Mouse (Mus musculus): ENCODE measurements around the gene Capza2.

- no peak for TF ChIP-seq POLR2A (IDR thresholded peaks at IDR 0.05; ENCODE audit: borderline replicate concordance, control insufficient read depth, low read depth, low read length)
- no peak for TF ChIP-seq CTCF (IDR thresholded peaks at IDR 0.05; ENCODE audit: control insufficient read depth, insufficient read depth, low read length)
Observed at GRCm38 (mm10) chr6:17667813-17668212, 31.8 kb downstream of the Capza2 start.
